Mouse (Mus musculus): Measurements from ENCODE around the gene Elovl7.
A peak's percentile ranks its signal among the peaks of the same experiment; 100 is the strongest.

Gene Elovl7

DNA sequence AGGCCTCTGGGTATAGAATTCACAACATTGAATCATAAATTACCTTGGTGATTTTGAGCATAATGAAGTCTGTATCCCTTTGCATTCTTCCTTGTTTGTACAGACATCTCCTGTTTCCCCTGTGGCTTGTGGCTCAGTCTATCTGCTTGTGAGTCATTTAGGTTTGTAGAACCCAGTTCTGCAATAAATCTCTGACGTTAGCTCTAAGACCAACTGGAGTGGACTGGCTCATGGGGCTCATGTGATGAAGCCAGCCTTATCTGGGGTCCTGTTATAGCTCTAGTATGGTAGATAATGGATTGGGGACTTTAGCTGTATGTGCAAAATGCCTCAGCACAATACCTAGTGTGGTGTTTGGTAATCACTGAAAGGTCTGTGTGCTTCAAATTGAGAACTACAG lies 89.6 kb downstream of the Elovl7 start:
- no peak for DNase-seq

DNA sequence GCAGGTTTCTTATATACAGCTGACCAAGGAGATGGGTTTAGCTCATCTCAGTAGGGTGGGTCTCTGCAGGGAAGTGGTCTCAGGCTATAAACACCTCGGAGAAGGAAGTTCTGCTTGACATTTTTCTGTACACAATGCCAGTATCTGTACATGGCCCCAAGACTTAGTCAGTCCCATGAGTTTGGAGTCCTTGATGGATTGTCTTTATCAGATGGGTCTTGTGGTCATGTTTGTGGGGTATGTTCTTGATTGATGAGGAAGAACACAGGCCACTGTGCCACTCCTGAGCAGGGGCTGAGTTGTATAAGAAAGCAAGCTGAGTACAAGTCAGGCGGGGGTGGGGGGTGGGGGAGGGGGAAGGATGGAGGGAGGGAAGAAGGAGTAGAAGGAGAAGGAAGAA lies 90.5 kb downstream of the Elovl7 start:
- DNase-seq, result no peak

DNA sequence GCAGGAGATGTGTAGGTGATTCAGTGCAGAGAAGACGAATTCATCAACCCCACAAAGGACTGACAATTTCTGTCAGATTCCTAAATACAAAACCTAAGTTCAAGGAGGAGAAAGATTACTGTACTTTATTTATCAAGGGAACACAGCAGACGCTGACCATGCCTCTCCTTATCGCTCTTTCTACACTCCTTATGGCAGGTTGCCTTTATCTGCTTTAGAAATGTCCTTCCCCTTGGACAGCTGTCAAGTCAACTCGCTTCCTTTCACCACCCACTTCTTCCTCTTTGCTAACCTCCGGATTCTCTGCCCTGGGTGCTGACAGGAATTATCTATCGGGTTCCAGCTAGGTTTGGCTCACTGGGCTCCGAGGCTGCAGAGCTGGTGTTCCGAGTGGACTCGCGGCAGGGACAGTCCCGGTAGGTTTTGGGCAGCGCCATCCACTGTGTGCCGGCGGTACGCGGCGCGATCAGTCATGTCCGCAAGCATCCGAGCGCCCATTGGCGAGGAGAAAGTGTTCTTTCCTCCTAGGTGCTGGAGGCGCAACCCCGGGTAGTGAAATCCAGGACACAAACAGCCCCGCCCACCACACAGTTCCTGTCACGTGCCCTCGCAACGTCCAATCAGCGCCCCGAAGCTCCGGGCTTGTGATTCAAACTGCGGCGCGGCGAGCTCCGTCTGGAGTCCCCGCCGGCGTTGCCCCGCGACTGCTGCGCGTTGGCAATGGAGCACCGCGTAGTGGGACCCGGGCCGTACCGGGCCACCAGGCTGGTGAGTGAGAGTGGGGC lies 101.7 kb downstream of the Elovl7 start, which contains the start of gene Depdc1b:
Gene Depdc1b, plus strand, starts transcription at position 631 of the 785 bp plus-strand sequence.
- peak; percentile 91 for DNase-seq

DNA sequence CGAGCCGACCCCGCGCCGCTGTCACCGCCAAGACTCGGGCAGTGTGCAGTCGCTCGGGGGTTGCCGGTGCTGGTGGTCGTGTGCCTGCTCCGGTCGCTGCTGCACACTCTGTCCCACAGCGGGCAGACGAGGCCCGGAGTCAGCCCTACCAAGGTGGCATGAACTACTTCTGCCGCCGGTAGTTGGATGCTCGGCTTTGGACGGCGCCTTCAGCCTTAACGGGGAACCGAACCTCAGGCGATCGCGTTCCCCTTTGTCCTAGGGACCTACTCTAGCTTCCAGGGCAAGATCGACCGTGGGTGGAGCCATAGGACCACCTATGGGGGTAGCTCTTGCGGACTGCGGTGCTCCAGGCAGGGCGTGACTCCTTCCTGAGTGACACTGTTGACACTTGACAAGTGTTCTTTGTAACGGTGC lies 102.3 kb downstream of the Elovl7 start:
- DNase-seq, result no peak

DNA sequence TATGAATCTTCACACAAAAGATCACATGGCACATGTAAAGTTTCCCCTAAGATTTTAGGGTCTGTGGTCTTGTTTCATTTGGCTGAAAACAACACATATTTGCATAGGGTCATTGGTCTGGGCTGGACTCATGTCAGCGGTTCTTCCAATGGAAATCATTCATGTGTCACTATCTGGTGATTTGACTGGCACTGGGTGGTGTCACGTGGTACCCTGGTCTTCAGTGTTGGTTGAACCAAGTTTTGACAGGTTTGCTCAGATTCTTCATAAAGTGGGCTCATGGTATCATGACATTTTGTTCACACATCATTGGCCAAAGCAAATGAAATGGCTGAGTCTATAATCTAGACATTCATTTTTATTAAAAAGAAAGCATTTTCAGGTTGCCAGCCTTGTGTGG lies 103.2 kb downstream of the Elovl7 start:
- no peak for DNase-seq

DNA sequence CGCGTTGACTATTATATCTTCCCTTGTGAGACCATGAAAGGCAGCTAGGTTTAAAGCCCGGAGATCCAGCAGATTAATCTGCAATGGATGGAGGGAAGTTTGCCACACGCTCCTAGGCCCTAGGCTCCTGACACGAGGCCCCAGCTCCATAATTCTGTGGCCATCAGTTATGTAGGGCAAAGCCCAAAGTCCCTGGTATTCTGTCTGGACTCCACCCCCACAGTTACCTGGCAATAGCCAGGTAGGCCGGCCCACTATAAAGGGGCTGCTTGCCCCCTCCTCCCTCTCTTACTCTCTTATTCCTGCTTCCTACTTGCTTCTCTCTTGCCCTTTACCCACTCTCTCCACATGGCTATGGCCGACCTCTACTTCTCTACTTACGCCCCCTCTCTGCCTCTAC lies 104.8 kb downstream of the Elovl7 start:
- no peak for DNase-seq

DNA sequence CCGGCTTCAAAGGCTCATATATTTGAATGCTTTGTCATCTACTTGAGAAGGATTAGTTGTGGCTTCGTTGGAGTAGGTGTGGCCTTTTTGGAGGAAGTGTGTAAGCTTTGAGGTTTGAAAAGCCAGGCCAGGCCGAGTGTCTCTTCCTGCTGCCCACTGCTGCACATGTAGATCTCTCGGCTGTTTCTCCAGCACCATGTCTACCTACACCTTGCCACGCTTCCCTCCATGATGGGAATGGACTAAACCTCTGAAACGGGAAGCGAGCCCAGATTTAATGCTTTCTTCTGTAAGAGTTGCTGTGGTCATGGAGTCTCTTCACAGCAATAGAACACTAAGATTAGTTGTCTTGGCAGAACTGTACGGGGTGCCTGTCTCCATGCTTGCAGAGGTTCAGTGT lies 106.0 kb downstream of the Elovl7 start:
- no peak for DNase-seq

DNA sequence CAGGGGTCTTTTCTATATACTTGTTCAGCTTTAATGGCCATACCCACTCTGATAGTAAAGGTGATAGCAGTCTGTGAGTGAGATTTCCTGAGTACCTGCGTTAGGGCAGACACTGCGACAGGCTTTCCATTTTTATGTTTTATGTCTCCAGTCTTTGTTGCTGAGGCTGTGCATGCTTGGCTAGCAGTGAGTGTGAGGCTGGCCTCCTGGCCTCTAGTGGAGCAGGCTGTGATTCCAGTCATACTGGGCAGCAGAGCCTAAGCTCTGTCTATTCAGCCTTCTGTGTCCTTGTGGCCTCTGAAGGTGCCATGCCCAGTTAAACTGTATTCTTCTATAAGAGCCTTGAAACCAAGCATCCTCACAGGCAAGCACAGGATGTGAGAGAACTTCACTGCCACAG lies 108.3 kb downstream of the Elovl7 start:
- DNase-seq, result no peak

DNA sequence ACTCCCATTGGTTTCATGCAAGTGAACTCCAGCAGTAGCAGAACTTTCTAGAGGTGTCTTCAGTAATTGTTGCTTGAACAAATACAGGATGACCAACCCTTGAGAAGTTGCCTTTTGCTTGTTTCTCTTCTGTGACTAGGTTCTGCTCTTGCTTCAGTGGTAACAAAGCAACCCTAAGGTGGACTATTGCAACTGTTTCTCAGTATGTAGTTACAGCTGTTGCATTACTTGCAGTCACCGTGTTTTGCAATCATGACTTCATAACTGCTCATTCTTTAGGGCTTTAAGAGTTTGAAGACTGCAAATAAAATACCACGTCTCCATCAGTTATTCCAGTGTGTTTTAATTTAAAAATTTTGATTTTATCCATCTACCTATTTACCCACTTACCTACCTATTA lies 109.1 kb downstream of the Elovl7 start:
- no peak for DNase-seq

DNA sequence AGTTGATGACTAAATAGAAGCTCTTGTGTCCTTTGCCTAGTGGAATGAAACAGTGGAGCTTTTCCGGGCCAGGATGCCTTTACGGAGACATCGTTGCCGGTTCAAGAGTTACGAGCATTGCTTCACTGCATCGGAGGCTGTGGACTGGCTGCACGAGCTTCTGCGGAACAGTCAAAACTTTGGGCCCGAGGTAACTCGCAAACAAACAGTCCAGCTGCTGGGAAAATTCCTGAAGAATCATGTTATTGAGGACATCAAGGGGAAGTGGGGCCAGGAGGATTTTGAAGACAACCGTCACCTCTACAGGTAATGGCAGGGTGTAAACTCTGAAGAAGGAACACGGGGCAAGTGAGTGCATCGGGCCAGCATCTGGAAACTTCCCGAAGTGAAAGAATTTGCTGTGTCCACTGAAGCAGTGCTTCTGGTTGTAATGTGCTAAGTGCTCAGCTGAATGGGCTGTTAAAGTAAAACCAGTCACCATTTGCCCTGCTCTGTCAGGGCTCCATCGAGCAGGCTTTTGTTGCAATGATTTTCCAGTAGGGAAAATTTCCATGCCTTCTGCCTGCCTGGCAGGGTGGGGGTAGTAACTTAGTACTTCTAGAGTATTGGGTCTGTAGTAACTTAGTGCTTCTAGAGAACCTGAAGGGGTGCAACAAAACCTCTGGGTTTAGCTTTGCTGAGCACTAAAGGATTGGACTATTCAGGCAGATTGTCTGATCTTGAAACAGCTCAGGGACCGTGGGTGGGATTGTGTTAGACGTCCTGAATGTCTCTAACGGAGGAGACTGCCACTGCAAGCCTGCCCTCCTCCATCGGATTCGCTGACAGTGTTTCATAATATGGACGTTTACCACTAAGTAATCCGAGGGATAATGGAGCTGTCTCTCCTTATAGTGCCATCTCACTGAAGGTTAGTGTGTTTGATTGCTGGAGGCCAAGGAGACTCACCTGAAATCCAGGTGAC lies 109.9 kb downstream of the Elovl7 start:
- DNase-seq, result no peak

DNA sequence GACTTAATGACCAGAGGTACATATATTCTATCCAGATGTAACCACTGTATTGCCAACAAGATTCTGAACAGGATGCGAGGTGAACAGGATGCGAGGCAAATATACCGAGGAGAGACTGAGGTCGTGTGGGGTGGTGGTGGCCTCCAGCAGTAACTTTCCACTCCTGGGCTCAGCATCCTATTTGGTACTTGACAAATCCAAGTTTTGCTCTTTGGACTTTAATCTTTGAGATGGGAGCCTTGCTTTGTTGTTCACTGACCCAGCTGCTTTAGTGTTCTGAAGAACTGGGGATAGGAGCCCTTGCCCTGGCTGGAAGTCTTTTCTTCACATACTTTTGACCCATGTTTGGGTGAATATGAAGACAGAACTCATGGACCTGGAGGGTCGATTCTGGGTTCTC lies 111.7 kb downstream of the Elovl7 start:
- no peak for DNase-seq

DNA sequence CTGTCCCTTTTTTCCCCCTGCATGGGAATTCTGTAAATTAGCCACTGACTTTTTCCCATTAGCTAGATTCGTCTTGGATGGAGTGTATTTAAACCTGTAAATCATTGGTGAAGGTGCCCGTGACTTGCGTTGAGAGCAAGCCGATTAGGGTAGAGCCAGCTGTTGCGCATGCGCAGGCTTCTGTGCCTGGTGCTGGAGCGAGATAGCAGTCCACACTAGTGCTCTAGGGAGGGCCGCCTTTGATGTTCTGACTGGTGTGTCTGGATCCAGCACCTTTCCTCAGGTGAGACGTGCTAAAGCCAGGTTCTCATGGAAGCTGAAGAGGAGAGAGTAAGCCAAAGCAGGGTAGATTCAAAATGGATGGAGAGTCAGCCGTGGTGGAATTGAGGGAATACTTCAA lies 112.1 kb downstream of the Elovl7 start:
- DNase-seq, result no peak

DNA sequence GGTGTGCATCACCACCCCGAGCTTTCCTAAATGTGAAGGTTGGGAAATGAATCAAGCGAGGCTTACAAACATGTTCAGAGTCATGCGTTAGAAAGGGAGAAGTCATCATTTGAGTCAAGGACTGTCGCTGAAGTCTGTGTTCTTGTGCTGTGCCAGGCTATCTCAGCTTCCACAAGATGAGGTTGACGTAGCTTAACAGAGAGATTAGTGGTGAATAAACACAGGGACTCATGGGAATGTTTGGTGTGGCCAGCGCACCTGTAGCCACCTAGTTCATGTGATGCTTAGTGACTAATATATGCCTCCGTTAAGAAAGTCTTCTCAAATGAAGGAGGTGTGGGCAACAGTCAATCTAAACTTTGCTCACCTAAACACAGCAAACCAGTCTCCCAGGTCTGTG lies 112.8 kb downstream of the Elovl7 start:
- no peak for DNase-seq

DNA sequence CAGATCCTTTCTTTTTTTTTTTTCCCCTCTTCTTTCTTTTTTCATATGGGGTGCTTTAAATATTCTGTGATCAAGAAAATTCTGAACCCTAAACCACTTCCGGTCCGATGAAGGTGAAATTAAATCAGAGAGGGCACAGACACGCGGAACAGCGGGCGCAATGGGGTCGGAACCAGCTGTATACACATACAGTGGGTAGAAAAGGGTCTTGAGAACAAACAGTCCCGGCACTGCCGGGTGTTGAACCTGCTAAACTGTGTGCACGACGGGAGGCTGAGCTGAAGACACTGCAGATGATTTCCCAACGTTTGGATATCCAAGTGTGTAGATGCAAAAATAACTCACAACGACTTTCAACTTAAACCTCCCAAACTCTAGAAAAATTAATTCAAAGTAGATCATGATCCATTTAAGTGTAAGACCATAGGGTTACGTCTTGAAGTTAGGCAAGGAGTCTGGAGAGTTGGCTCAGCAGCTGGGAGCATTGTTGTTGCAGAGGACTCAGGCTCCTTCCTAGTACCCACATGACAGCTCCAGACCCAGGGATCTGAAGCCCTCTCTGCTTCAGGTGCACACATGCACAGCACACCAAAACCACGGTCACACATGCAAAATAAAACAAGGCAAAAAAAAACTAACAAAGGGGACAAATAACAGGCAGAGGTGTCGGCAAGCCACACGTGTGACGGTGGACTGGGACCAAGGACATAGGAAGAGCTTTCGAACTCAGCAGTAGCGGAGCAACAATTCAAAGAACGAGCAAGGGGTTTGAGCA lies 114.4 kb downstream of the Elovl7 start:
- no peak for DNase-seq

DNA sequence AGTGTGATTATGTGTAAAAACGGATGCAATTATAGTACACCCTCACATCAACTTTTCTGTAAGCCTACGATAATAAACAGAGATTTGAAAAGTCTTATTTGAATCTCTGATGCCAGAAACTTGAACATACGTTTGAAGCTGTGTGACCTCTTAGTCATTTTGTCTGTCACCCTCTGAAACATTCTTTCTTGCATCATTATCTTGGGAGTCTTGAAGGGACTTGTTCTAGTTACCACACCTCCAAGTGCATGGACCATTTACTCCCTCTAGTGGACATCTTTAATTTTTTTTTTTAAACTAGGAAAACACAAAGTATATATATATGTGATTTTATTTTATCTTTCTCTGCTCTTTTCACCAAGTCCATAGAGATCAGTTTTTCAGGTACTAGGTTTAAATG lies 115.5 kb downstream of the Elovl7 start:
- DNase-seq, result no peak
